Mouse (Mus musculus) megakaryocyte, embryonic 14.5 days (primary cell): ENCODE measurements around the gene Ccr5.

Experiments
- FLI1 ChIP-seq: IDR thresholded peaks from 2 replicates; pipeline ENCODE4 v1.6.1; 2012; ENCODE audit warnings: low read length, inconsistent platforms, mixed read lengths
- GATA1 ChIP-seq: IDR thresholded peaks from 3 replicates; pipeline ENCODE4 v1.6.1; 2012; ENCODE audit warnings: mixed read lengths, low read length, inconsistent platforms, borderline replicate concordance

- TF ChIP-seq GATA1: no peak
- no peak for TF ChIP-seq FLI1
These were observed 9.3 kb upstream of the Ccr5 start for GRCm38 (mm10) chr9:124111997-124112396.
